Mouse (Mus musculus) G1E (cell line): ENCODE measurements around the gene Map4.

Experiments
- CTCF ChIP-seq: IDR thresholded peaks from 2 replicates; pipeline ENCODE4 v1.5.1; 2012; ENCODE audit warnings: low read depth, low read length, inconsistent platforms, mixed read lengths
- GATA1 ChIP-seq: IDR thresholded peaks from 2 replicates; pipeline ENCODE4 v1.6.1; 2012; ENCODE audit warnings: borderline replicate concordance, low read length, inconsistent platforms, mixed read lengths
- POLR2AphosphoS5 ChIP-seq: IDR thresholded peaks from 2 replicates; pipeline ENCODE4 v1.6.1; 2012; ENCODE audit warnings: low read depth, low read length, inconsistent platforms; ENCODE audit not compliant: insufficient replicate concordance
- TAL1 ChIP-seq: conservative IDR thresholded peaks from 2 replicates; pipeline ENCODE4 v1.6.1; 2012; ENCODE audit warnings: low read depth, low read length, inconsistent platforms, mixed read lengths

DNA sequence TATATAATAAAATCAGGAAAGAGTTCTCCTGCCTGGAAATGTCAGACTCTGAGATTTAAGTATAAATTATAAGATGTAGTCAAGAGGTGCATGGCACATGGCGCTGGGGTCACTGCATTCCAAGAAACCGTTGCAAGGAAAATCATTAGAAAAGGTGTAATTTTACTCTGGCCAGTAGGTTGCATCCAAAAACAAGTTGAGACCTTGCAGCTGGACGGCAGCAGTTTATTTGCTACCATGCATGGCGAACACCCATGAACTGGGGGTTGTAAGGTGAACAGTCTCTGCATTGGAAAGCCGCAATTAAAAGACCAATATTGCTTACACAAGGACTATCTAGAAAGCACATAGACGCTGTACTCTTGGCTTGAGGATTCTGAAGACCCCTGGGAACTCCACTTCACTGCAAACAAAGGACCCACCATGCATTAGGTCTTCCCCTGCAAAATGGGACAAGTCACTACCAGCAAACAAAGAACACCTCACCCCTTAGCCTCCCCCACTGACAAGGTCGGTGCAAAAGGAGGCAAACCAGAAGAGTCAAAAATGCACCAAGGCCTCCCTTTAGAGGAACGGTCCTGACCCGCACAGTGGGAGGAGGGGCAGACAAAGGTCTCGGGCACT lies 185.2 kb downstream of the Map4 start:
- TF ChIP-seq CTCF = no peak
- no peak for TF ChIP-seq TAL1
- no peak for TF ChIP-seq POLR2AphosphoS5
- TF ChIP-seq GATA1 = no peak
